Mouse (Mus musculus) ES-Bruce4 (cell line): ENCODE measurements around the gene P3h2. TPM values are rescaled to one million over a fixed set of nuclear protein-coding genes. Genes with fewer than 3 reads are reported as not detected.

Source experiments
- H3K27ac ChIP-seq: 2 replicates; pipeline ENCODE4 v1.5.1; 2012; ENCODE audit warnings: low read length, inconsistent platforms; ENCODE audit not compliant: insufficient read depth
- H3K27me3 ChIP-seq: 2 replicates; pipeline ENCODE4 v1.6.1; 2012; ENCODE audit warnings: mild to moderate bottlenecking, low read length, inconsistent platforms; ENCODE audit not compliant: control insufficient read depth, poor library complexity, insufficient read depth, severe bottlenecking
- H3K36me3 ChIP-seq: 2 replicates; pipeline ENCODE4 v1.6.1; 2012; ENCODE audit warnings: inconsistent platforms, mild to moderate bottlenecking, low read length, moderate library complexity; ENCODE audit not compliant: control insufficient read depth, poor library complexity, insufficient read depth, severe bottlenecking
- H3K4me1 ChIP-seq: one replicate; pipeline ENCODE4 v1.8.1; 2011; ENCODE audit warnings: low read length; ENCODE audit not compliant: control insufficient read depth, insufficient read depth
- H3K4me3 ChIP-seq: 2 replicates; pipeline ENCODE4 v1.5.1; 2011; ENCODE audit warnings: low read depth, mild to moderate bottlenecking, low read length
- H3K9ac ChIP-seq: 2 replicates; pipeline ENCODE4 v1.6.1; 2012; ENCODE audit warnings: low read depth, mild to moderate bottlenecking, inconsistent platforms; ENCODE audit not compliant: poor library complexity, severe bottlenecking
- H3K9me3 ChIP-seq: replicated peaks from 2 replicates; pipeline ENCODE4 v1.6.1; 2012; ENCODE audit warnings: mild to moderate bottlenecking, low read length, inconsistent platforms; ENCODE audit not compliant: control insufficient read depth, poor library complexity, insufficient read depth, severe bottlenecking
- CTCF ChIP-seq: IDR thresholded peaks from one replicate; pipeline ENCODE4 v1.8.1; 2011; ENCODE audit warnings: low read depth, low read length
- EP300 ChIP-seq: IDR thresholded peaks from 2 replicates; pipeline ENCODE4 v1.6.1; 2011; ENCODE audit warnings: low read depth, low read length; ENCODE audit not compliant: insufficient read depth
- POLR2A ChIP-seq: IDR thresholded peaks from one replicate; pipeline ENCODE4 v1.8.1; 2011; ENCODE audit warnings: low read length; ENCODE audit not compliant: insufficient read depth
- polyA plus RNA-seq: library from polyadenylated mRNA; stranded (reverse); fragments of >200 nt; gene quantifications from 2 replicates; pipeline ENCODE4 v1.2.4, GENCODE M21; 2011; ENCODE audit warnings: low read depth; ENCODE audit not compliant: missing spikeins, insufficient read depth, insufficient read length

The P3h2 gene
- polyA plus RNA-seq, 1 experiment, result 1.0 TPM

GRCm38 (mm10) chr16:25994605-25995004 is 111.0 kb downstream of the P3h2 start:
- Histone ChIP-seq H3K4me3 (no peak overlapping the region), H3K4me1 (no peaks in the 10 kb centered on the region), H3K27me3 (no peaks in the 10 kb centered on the region), H3K9me3 (no peaks in the 10 kb centered on the region), H3K9ac (no peak overlapping the region), H3K36me3 (no peaks in the 10 kb centered on the region), H3K27ac (no peak overlapping the region)
- TF ChIP-seq CTCF, result no peak
- TF ChIP-seq EP300, result no peak
- no peak for TF ChIP-seq POLR2A

DNA sequence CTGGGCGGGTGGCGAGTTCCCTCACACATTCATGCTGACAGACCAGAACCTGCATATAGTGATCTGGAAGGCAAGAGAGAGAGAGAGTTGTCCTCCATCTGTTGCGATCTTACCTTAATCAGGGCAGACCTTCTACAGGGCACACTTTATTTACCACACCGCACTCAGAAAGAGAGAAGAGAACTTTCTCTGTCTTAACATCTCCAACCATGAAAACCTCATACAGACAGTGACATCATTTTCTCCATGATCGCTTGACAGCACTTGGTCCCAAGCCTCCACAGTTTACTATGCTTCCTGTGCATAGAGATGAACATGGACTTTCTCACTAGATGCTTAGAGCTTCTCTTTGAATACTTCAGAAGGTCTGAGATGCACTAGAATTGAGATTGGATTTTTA is 118.4 kb downstream of the P3h2 start:
- TF ChIP-seq CTCF, result no peak
- TF ChIP-seq EP300, result no peak
- no peak for TF ChIP-seq POLR2A
- no peak overlapping the region for H3K9ac ChIP-seq
- H3K27ac ChIP-seq, result no peak overlapping the region
- no peaks in the 10 kb centered on the region for H3K4me1 ChIP-seq
- H3K4me3 ChIP-seq, result no peak overlapping the region
- H3K36me3 ChIP-seq, result no peaks in the 10 kb centered on the region
- no peaks in the 10 kb centered on the region for H3K27me3 ChIP-seq
- no peaks in the 10 kb centered on the region for H3K9me3 ChIP-seq

GRCm38 (mm10) chr16:25983635-25984034 is 121.9 kb downstream of the P3h2 start:
- no peaks in the 10 kb centered on the region for H3K4me1 ChIP-seq
- H3K27ac ChIP-seq, result no peak overlapping the region
- TF ChIP-seq CTCF (peak; percentile 73), POLR2A (no peak)
- H3K4me3 ChIP-seq, result no peak overlapping the region
- no peaks in the 10 kb centered on the region for H3K9me3 ChIP-seq
- no peaks in the 10 kb centered on the region for H3K36me3 ChIP-seq
- no peaks in the 10 kb centered on the region for H3K27me3 ChIP-seq
- H3K9ac ChIP-seq, result no peak overlapping the region

DNA sequence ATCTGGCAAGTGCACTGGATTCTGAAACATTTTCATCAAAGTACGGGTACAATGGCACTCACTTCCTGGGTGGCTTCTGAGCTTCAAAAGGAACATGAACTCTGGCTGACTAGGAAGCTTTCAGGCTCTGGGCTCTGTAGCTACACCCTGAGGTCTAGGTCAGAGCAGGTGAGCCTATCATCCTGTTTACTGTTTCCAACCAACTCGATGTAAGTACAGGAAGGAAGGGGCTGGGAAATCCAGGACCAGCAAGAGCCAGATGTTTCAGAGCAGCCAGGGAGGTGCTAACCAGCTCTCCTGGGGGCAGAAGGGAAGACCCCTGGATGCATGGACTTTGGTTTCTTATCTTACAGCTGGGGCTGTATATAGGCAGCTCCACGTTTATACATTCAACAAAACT is 126.5 kb downstream of the P3h2 start:
- H3K27ac ChIP-seq, result no peak overlapping the region
- H3K4me3 ChIP-seq, result no peak overlapping the region
- no peaks in the 10 kb centered on the region for H3K4me1 ChIP-seq
- H3K36me3 ChIP-seq, result no peaks in the 10 kb centered on the region
- H3K9me3 ChIP-seq, result no peaks in the 10 kb centered on the region
- no peaks in the 10 kb centered on the region for H3K27me3 ChIP-seq
- no peak overlapping the region for H3K9ac ChIP-seq
- TF ChIP-seq CTCF (no peak), POLR2A (no peak), EP300 (no peak)

- H3K9me3 ChIP-seq, result no peaks in the 10 kb centered on the region
- TF ChIP-seq EP300 (no peak), POLR2A (no peak)
- no peak overlapping the region for H3K27ac ChIP-seq
- no peak overlapping the region for H3K4me3 ChIP-seq
- no peaks in the 10 kb centered on the region for H3K4me1 ChIP-seq
- H3K9ac ChIP-seq, result no peak overlapping the region
- H3K27me3 ChIP-seq, result no peaks in the 10 kb centered on the region
- H3K36me3 ChIP-seq, result no peaks in the 10 kb centered on the region
These were observed 128.4 kb downstream of the P3h2 start for GRCm38 (mm10) chr16:25977210-25977609.

DNA sequence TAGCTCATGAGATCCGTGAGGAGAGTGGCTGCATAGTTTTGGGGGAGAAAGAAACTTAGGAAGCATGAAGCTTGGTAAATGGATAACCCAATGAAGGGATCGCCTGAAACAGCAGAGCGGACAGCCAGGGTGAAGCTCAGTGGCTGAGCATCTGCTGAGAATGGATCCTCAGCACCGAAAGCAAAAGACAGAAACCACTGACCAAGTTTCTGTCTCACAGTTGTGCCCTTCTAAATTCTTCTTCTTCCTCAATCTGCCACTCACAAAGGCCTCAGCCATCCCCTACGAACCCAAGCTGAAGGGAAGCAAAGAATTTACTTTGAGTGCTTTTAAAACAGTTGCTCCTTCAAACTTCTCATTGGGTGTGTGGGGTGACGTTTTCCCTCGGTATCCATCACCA is 134.3 kb downstream of the P3h2 start:
- no peak for TF ChIP-seq CTCF
- TF ChIP-seq POLR2A, result no peak
- TF ChIP-seq EP300, result no peak
- H3K36me3 ChIP-seq, result no peaks in the 10 kb centered on the region
- H3K27me3 ChIP-seq, result no peaks in the 10 kb centered on the region
- no peak overlapping the region for H3K27ac ChIP-seq
- H3K9me3 ChIP-seq, result no peaks in the 10 kb centered on the region
- no peaks in the 10 kb centered on the region for H3K4me1 ChIP-seq
- no peak overlapping the region for H3K4me3 ChIP-seq
- no peak overlapping the region for H3K9ac ChIP-seq
